Mouse (Mus musculus) lung, postnatal 0 days (tissue): ENCODE data around the gene Tars. TPM values are rescaled to one million over a fixed set of nuclear protein-coding genes. Genes with fewer than 3 reads are reported as not detected.

Source experiments
- ATAC-seq: fragments of 200-750 bp; cut with Nextera tagmentation; 2 replicates; pipeline ENCODE4 v1.8.0; 2017; ENCODE audit warnings: moderate library complexity
- DNase-seq: peaks from one replicate; pipeline ENCODE4 v3.0.0-alpha.2; 2016; ENCODE audit warnings: low spot score
- H3K27ac ChIP-seq: fragments of 300-500 bp; sonication (generic); 2 replicates; pipeline ENCODE4 v1.5.1; 2014; ENCODE audit warnings: antibody characterized with exemption, mild to moderate bottlenecking, low read length, mixed read lengths
- H3K27me3 ChIP-seq: fragments of 300-500 bp; sonication (generic); replicated peaks from 2 replicates; pipeline ENCODE4 v1.6.1; 2014; ENCODE audit warnings: low read length, mixed read lengths; ENCODE audit not compliant: insufficient read depth
- H3K36me3 ChIP-seq: fragments of 300-500 bp; sonication (generic); 2 replicates; pipeline ENCODE4 v1.6.1; 2014; ENCODE audit warnings: low read length, mixed read lengths; ENCODE audit not compliant: insufficient read depth
- H3K4me1 ChIP-seq: fragments of 300-500 bp; sonication (generic); 2 replicates; pipeline ENCODE4 v1.6.1; 2014; ENCODE audit warnings: antibody characterized with exemption, low read depth, low read length, mixed read lengths; ENCODE audit not compliant: insufficient read depth
- H3K4me2 ChIP-seq: fragments of 300-500 bp; sonication (generic); replicated peaks from 2 replicates; pipeline ENCODE4 v1.6.1; 2014; ENCODE audit warnings: low read depth, mild to moderate bottlenecking, low read length, moderate library complexity, mixed read lengths
- H3K4me3 ChIP-seq: fragments of 300-500 bp; sonication (generic); 2 replicates; pipeline ENCODE4 v1.5.1; 2014; ENCODE audit warnings: low read depth, low read length
- H3K9ac ChIP-seq: fragments of 300-500 bp; sonication (generic); replicated peaks from 2 replicates; pipeline ENCODE4 v1.6.1; 2014; ENCODE audit warnings: low read depth, mild to moderate bottlenecking
- H3K9me3 ChIP-seq: fragments of 300-500 bp; sonication (generic); 2 replicates; pipeline ENCODE4 v1.6.1; 2016; ENCODE audit warnings: low read length, mixed read lengths
- CTCF ChIP-seq: IDR thresholded peaks from 2 replicates; pipeline ENCODE4 v1.5.1; 2016; ENCODE audit warnings: antibody characterized with exemption, mild to moderate bottlenecking
- EP300 ChIP-seq: IDR thresholded peaks from 2 replicates; pipeline ENCODE4 v1.6.1; 2016; ENCODE audit warnings: antibody characterized with exemption, mild to moderate bottlenecking, control low read depth
- WGBS: fragments of 180-500 bp; shearing (Covaris S2); extraction: QIAGEN DNeasy Blood & Tissue Kit; methylation state at CpG from one replicate; pipeline ENCODE4 v1.1.7; 2014; 5-methylcytosine and 5-hydroxymethylcytosine counted together
- polyA plus RNA-seq: library from polyadenylated mRNA; unstranded; fragments of >200 nt; fragmentation: Nextera tagmentation; extraction: Ambion mirVana; gene quantifications from 2 replicates; pipeline ENCODE4 v1.2.1, GENCODE M21; 2015

Tars gene
- 23.0 and 25.1 TPM in 2 replicates for polyA plus RNA-seq

GRCm38 (mm10) chr15:11399356-11400067 is at the start of gene Tars:
Tars (minus strand) TSS chr15:11399665.
- H3K9ac ChIP-seq = peak within 1 kb of the TSS; percentile 72
- DNase-seq (peak; percentile 100), ATAC-seq (peak; percentile 100)
- H3K27me3 ChIP-seq = no peaks in the 10 kb centered on the region
- H3K36me3 ChIP-seq = no peaks in the 10 kb centered on the region
- TF ChIP-seq EP300 (peak; percentile 56), CTCF (no peak; the same call in 1 of the 2 replicates)
- 1% methylated on average over 41 of the region's 42 CpGs for WGBS
- peak within 1 kb of the TSS; percentile 80 for H3K4me2 ChIP-seq
- peaks cover 6% of the 10 kb centered on the region; the same call in 1 of the 2 replicates for H3K4me1 ChIP-seq
- peak within 1 kb of the TSS; percentile 61 for H3K4me3 ChIP-seq
- H3K27ac ChIP-seq = peak within 1 kb of the TSS; percentile 47; the same call in 1 of the 2 replicates
- no peaks in the 10 kb centered on the region for H3K9me3 ChIP-seq

GRCm38 (mm10) chr15:11437361-11437760 is 37.9 kb upstream of the Tars start:
- no peak for TF ChIP-seq EP300
- TF ChIP-seq CTCF = no peak
- no peak overlapping the region for H3K27ac ChIP-seq
- H3K9me3 ChIP-seq = no peaks in the 10 kb centered on the region
- DNase-seq (no peak), ATAC-seq (no peak)
- no peak overlapping the region for H3K4me2 ChIP-seq
- no peaks in the 10 kb centered on the region for H3K36me3 ChIP-seq
- WGBS = 91% methylated on average over 4 of the region's 4 CpGs
- no peaks in the 10 kb centered on the region for H3K27me3 ChIP-seq
- no peaks in the 10 kb centered on the region for H3K4me1 ChIP-seq
- H3K9ac ChIP-seq = no peak overlapping the region
- H3K4me3 ChIP-seq = no peak overlapping the region

GRCm38 (mm10) chr15:11436709-11437280 is 37.3 kb upstream of the Tars start:
- DNase-seq (no peak), ATAC-seq (no peak)
- TF ChIP-seq EP300 (no peak), CTCF (no peak)
- 90% methylated on average over 15 of the region's 15 CpGs for WGBS
- H3K9me3 ChIP-seq = no peaks in the 10 kb centered on the region
- H3K36me3 ChIP-seq = no peaks in the 10 kb centered on the region
- no peaks in the 10 kb centered on the region for H3K4me1 ChIP-seq
- no peaks in the 10 kb centered on the region for H3K27me3 ChIP-seq
- no peak overlapping the region for H3K4me2 ChIP-seq
- no peak overlapping the region for H3K27ac ChIP-seq
- H3K4me3 ChIP-seq = no peak overlapping the region
- H3K9ac ChIP-seq = no peak overlapping the region

GRCm38 (mm10) chr15:11426899-11427298 is 27.4 kb upstream of the Tars start:
- no peak overlapping the region for H3K27ac ChIP-seq
- 75% methylated on average over 2 of the region's 2 CpGs for WGBS
- H3K4me3 ChIP-seq = no peak overlapping the region
- no peaks in the 10 kb centered on the region for H3K27me3 ChIP-seq
- H3K9me3 ChIP-seq = no peaks in the 10 kb centered on the region
- H3K4me2 ChIP-seq = no peak overlapping the region
- ATAC-seq = no peak
- no peak for DNase-seq
- no peaks in the 10 kb centered on the region for H3K36me3 ChIP-seq
- H3K9ac ChIP-seq = no peak overlapping the region
- H3K4me1 ChIP-seq = no peaks in the 10 kb centered on the region
- TF ChIP-seq CTCF (no peak), EP300 (no peak)

- ATAC-seq (no peak), DNase-seq (no peak)
- no peak overlapping the region for H3K9ac ChIP-seq
- H3K27ac ChIP-seq = no peak overlapping the region
- TF ChIP-seq EP300 (no peak), CTCF (no peak)
- 92% methylated on average over 1 of the region's 1 CpGs for WGBS
- H3K9me3 ChIP-seq = no peaks in the 10 kb centered on the region
- H3K36me3 ChIP-seq = no peaks in the 10 kb centered on the region
- H3K4me2 ChIP-seq = no peak overlapping the region
- no peak overlapping the region for H3K4me3 ChIP-seq
- no peaks in the 10 kb centered on the region for H3K4me1 ChIP-seq
- no peaks in the 10 kb centered on the region for H3K27me3 ChIP-seq
Measured at GRCm38 (mm10) chr15:11413484-11413883, 14.0 kb upstream of the Tars start.

GRCm38 (mm10) chr15:11412542-11412941 is 13.1 kb upstream of the Tars start:
- Histone ChIP-seq H3K4me3 (no peak overlapping the region), H3K4me2 (no peak overlapping the region), H3K9ac (no peak overlapping the region), H3K36me3 (no peaks in the 10 kb centered on the region), H3K4me1 (no peaks in the 10 kb centered on the region), H3K27ac (no peak overlapping the region), H3K27me3 (no peaks in the 10 kb centered on the region), H3K9me3 (no peaks in the 10 kb centered on the region)
- DNase-seq (no peak), ATAC-seq (no peak)
- 75% methylated on average over 2 of the region's 2 CpGs for WGBS
- TF ChIP-seq CTCF (no peak), EP300 (no peak)
